Mouse (Mus musculus) liver, embryonic 15.5 days (tissue): ENCODE measurements at regions not wholly inside any gene's neighbourhood (a gene's known extent, or its start where the extent isn't known, plus 50 kb on each side); places are given as distances from the start of the nearest gene placed in this dataset.

Source experiments
- ATAC-seq: fragments of 200-750 bp; cut with Nextera tagmentation; 2 replicates; pipeline ENCODE4 v1.8.0; 2017; ENCODE audit warnings: moderate number of reproducible peaks, mild to moderate bottlenecking, moderate library complexity; ENCODE audit not compliant: insufficient read depth
- H3K27ac ChIP-seq: fragments of 300-500 bp; sonication (generic); replicated peaks from 2 replicates; pipeline ENCODE4 v1.5.1; 2015; ENCODE audit warnings: mild to moderate bottlenecking, inconsistent platforms
- H3K27me3 ChIP-seq: fragments of 300-500 bp; sonication (generic); 2 replicates; pipeline ENCODE4 v1.6.1; 2015; ENCODE audit warnings: mild to moderate bottlenecking, inconsistent platforms
- H3K36me3 ChIP-seq: fragments of 300-500 bp; sonication (generic); replicated peaks from 2 replicates; pipeline ENCODE4 v1.6.1; 2015; ENCODE audit warnings: moderate library complexity, mild to moderate bottlenecking, inconsistent platforms
- H3K4me1 ChIP-seq: fragments of 300-500 bp; sonication (generic); replicated peaks from 2 replicates; pipeline ENCODE4 v1.6.1; 2015; ENCODE audit warnings: inconsistent platforms
- H3K4me2 ChIP-seq: fragments of 300-500 bp; sonication (generic); 2 replicates; pipeline ENCODE4 v1.6.1; 2015; ENCODE audit warnings: moderate library complexity, mild to moderate bottlenecking, inconsistent platforms
- H3K4me3 ChIP-seq: fragments of 300-500 bp; sonication (generic); replicated peaks from 2 replicates; pipeline ENCODE4 v1.5.1; 2015; ENCODE audit warnings: mild to moderate bottlenecking, inconsistent platforms
- H3K9ac ChIP-seq: fragments of 300-500 bp; sonication (generic); 2 replicates; pipeline ENCODE4 v1.6.1; 2015; ENCODE audit warnings: moderate library complexity, mild to moderate bottlenecking, inconsistent platforms
- H3K9me3 ChIP-seq: fragments of 300-500 bp; sonication (generic); replicated peaks from 2 replicates; pipeline ENCODE4 v1.6.1; 2016; ENCODE audit warnings: inconsistent platforms
- WGBS: fragments of 180-500 bp; shearing (Covaris S2); methylation state at CpG from one replicate; pipeline ENCODE4 v1.1.7; 2015; ENCODE audit warnings: mixed read lengths; ENCODE audit not compliant: insufficient replicate concordance; 5-methylcytosine and 5-hydroxymethylcytosine counted together

- WGBS: 63% methylated on average over 4 of the region's 4 CpGs
These were observed 59.5 kb upstream of the Fam19a1 start for GRCm38 (mm10) chr6:96053476-96053875.

DNA sequence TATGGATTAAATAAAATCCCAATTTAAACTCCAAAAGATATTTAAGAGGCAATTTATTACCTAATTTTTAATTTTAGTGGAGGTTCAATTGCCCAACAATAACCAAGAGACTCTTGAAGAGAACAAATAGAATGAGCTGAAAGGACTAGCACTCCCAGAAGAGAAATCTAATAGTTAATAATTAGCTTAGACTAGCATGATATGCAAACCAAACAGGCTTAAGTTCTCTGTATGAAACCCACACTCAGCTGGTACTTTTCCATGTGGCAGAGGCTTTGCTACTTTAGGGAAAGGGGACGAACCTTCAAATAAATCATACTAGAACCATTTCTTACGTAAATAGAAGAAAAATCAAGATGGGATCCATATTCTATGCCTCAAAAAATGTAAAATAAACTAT lies 55.9 kb upstream of the Fam19a1 start:
- no peak overlapping the region for H3K27ac ChIP-seq
- no peaks in the 10 kb centered on the region for H3K27me3 ChIP-seq
- H3K4me3 ChIP-seq: no peak overlapping the region
- WGBS: 51% methylated on average over 2 of the region's 2 CpGs
- no peak overlapping the region for H3K9ac ChIP-seq
- H3K4me1 ChIP-seq: no peaks in the 10 kb centered on the region
- no peaks in the 10 kb centered on the region for H3K36me3 ChIP-seq
- no peaks in the 10 kb centered on the region for H3K9me3 ChIP-seq
- ATAC-seq: no peak
- no peak overlapping the region for H3K4me2 ChIP-seq

More at GRCm38 (mm10) chr6:96053476-96053875, 59.5 kb upstream of the Fam19a1 start:
- no peak overlapping the region for H3K9ac ChIP-seq
- no peak overlapping the region for H3K4me2 ChIP-seq
- no peaks in the 10 kb centered on the region for H3K4me1 ChIP-seq
- no peak for ATAC-seq
- no peaks in the 10 kb centered on the region for H3K36me3 ChIP-seq
- H3K4me3 ChIP-seq: no peak overlapping the region
- H3K27ac ChIP-seq: no peak overlapping the region
- no peaks in the 10 kb centered on the region for H3K9me3 ChIP-seq
- H3K27me3 ChIP-seq: no peaks in the 10 kb centered on the region

DNA sequence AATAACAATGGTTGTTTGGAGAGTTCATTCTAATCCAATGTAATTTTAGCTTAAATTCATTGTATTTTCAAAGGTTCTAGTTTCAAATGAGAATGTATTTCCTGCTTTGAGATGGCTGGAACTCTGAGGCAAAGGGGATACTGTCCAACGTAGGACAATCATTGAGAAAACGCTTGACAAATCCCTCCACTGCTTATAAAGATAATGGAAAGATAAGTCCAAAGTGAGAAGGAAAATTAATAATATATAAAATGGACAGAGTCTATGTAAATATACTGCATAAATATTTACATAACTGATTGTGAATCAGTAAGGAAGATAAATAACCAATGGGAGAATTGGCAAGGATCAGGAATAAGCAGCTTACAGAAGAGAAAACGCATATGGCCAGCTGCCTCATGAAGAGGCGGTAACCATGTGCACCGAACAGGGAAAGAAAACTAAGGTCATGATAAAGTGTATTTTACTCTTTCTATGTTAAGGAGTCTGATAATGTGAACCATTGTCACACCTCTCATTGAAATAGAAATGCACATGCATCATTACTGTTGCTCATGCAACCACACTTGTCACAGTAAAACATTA lies 55.3 kb upstream of the Fam19a1 start:
- no peak overlapping the region for H3K27ac ChIP-seq
- H3K27me3 ChIP-seq: no peaks in the 10 kb centered on the region
- no peaks in the 10 kb centered on the region for H3K4me1 ChIP-seq
- no peaks in the 10 kb centered on the region for H3K36me3 ChIP-seq
- no peak overlapping the region for H3K9ac ChIP-seq
- H3K4me3 ChIP-seq: no peak overlapping the region
- H3K9me3 ChIP-seq: no peaks in the 10 kb centered on the region
- H3K4me2 ChIP-seq: no peak overlapping the region
- no peak for ATAC-seq
- 62% methylated on average over 5 of the region's 5 CpGs for WGBS

- no peak overlapping the region for H3K4me2 ChIP-seq
- no peaks in the 10 kb centered on the region for H3K4me1 ChIP-seq
- WGBS: 30% methylated on average over 1 of the region's 1 CpGs
- no peak overlapping the region for H3K27ac ChIP-seq
- H3K9me3 ChIP-seq: no peaks in the 10 kb centered on the region
- no peak for ATAC-seq
- H3K36me3 ChIP-seq: no peaks in the 10 kb centered on the region
- no peak overlapping the region for H3K4me3 ChIP-seq
- H3K9ac ChIP-seq: no peak overlapping the region
- no peaks in the 10 kb centered on the region for H3K27me3 ChIP-seq
These were observed 51.0 kb upstream of the Fam19a1 start for GRCm38 (mm10) chr6:96061979-96062378.
